Mouse (Mus musculus): ENCODE measurements around the gene Slc10a7. TPM values are rescaled to one million over a fixed set of nuclear protein-coding genes. Genes with fewer than 3 reads are reported as not detected.
"Not testable (repeated sequence)": the region's sequence is repeated elsewhere in the genome, so short reads cannot be mapped to it uniquely, and the experiment has no call there.

Gene Slc10a7
- total RNA-seq, 4 experiments from 2014 or later, result 5.5 to 7.2 (median 6.6) TPM

- DNase-seq (ENCODE audit: low spot score in 2 of 2), result no peak
Observed at GRCm38 (mm10) chr8:78664306-78664940, 155.3 kb downstream of the Slc10a7 start.

GRCm38 (mm10) chr8:78667399-78667798 lies 158.3 kb downstream of the Slc10a7 start:
- no peak for DNase-seq (ENCODE audit: low spot score in 2 of 2)

- DNase-seq (ENCODE audit: low spot score in 2 of 2), result no peak
Observed at GRCm38 (mm10) chr8:78668206-78668605, 159.1 kb downstream of the Slc10a7 start.

GRCm38 (mm10) chr8:78670241-78670640 lies 161.1 kb downstream of the Slc10a7 start:
- no peak for DNase-seq (ENCODE audit: low spot score in 2 of 2)

- no peak for DNase-seq (ENCODE audit: low spot score in 2 of 2)
Observed at GRCm38 (mm10) chr8:78678541-78679219, 169.5 kb downstream of the Slc10a7 start.

- DNase-seq (ENCODE audit: low spot score in 2 of 2), result no peak
Observed at GRCm38 (mm10) chr8:78690795-78691194, 181.6 kb downstream of the Slc10a7 start.

- peak in 1 of 2 experiments; percentile 45 for DNase-seq (ENCODE audit: low spot score in 2 of 2)
Observed at GRCm38 (mm10) chr8:78698331-78698741, 189.2 kb downstream of the Slc10a7 start.

- no peak for DNase-seq (ENCODE audit: low spot score in 2 of 2)
Observed at GRCm38 (mm10) chr8:78703068-78703820, 194.1 kb downstream of the Slc10a7 start.

- no peak for DNase-seq (ENCODE audit: low spot score in 2 of 2)
Observed at GRCm38 (mm10) chr8:78705980-78706379, 196.8 kb downstream of the Slc10a7 start.

- DNase-seq (ENCODE audit: low spot score in 2 of 2), result no peak
Observed at GRCm38 (mm10) chr8:78709948-78710644, 200.9 kb downstream of the Slc10a7 start.

GRCm38 (mm10) chr8:78710961-78711360 lies 201.8 kb downstream of the Slc10a7 start:
- no peak for DNase-seq (ENCODE audit: low spot score in 2 of 2)

GRCm38 (mm10) chr8:78714880-78715279 lies 205.7 kb downstream of the Slc10a7 start:
- no peak for DNase-seq (ENCODE audit: low spot score in 2 of 2)

GRCm38 (mm10) chr8:78716546-78716945 lies 207.4 kb downstream of the Slc10a7 start:
- DNase-seq (ENCODE audit: low spot score in 2 of 2), result no peak

- DNase-seq (ENCODE audit: low spot score in 2 of 2), result not testable (repeated sequence)
Observed at GRCm38 (mm10) chr8:78717191-78717590, 208.0 kb downstream of the Slc10a7 start.

- no peak for DNase-seq (ENCODE audit: low spot score in 2 of 2)
Observed at GRCm38 (mm10) chr8:78719279-78720040, 210.3 kb downstream of the Slc10a7 start.

GRCm38 (mm10) chr8:78720041-78720414 lies 210.9 kb downstream of the Slc10a7 start:
- DNase-seq (ENCODE audit: low spot score in 2 of 2), result no peak

- no peak for DNase-seq (ENCODE audit: low spot score in 2 of 2)
Observed at GRCm38 (mm10) chr8:78721576-78721975, 212.4 kb downstream of the Slc10a7 start.

GRCm38 (mm10) chr8:78722201-78722600 lies 213.1 kb downstream of the Slc10a7 start:
- no peak for DNase-seq (ENCODE audit: low spot score in 2 of 2)

- DNase-seq (ENCODE audit: low spot score in 2 of 2), result no peak
Observed at GRCm38 (mm10) chr8:78724832-78725231, 215.7 kb downstream of the Slc10a7 start.

GRCm38 (mm10) chr8:78728240-78728639 lies 219.1 kb downstream of the Slc10a7 start:
- no peak for DNase-seq (ENCODE audit: low spot score in 2 of 2)

GRCm38 (mm10) chr8:78732410-78732809 lies 223.3 kb downstream of the Slc10a7 start:
- no peak for DNase-seq (ENCODE audit: low spot score in 2 of 2)
